Mouse (Mus musculus) embryonic fibroblast, embryonic 13.5 days (primary cell): Measurements from ENCODE around the gene Suds3. TPM values are rescaled to one million over a fixed set of nuclear protein-coding genes. Genes with fewer than 3 reads are reported as not detected.

Experiments
- H3K27ac ChIP-seq: 2 replicates; pipeline ENCODE4 v1.5.1; 2012; ENCODE audit warnings: low read length, control low read depth, inconsistent platforms; ENCODE audit not compliant: insufficient read depth
- H3K4me1 ChIP-seq: 2 replicates; pipeline ENCODE4 v1.6.1; 2011; ENCODE audit warnings: low read length; ENCODE audit not compliant: control insufficient read depth, insufficient read depth
- H3K4me3 ChIP-seq: 2 replicates; pipeline ENCODE4 v1.5.1; 2011; ENCODE audit warnings: mild to moderate bottlenecking, control low read depth, low read length; ENCODE audit not compliant: insufficient read depth
- CTCF ChIP-seq: IDR thresholded peaks from 2 replicates; pipeline ENCODE4 v1.5.1; 2011; ENCODE audit warnings: mild to moderate bottlenecking, control low read depth, low read length, moderate library complexity, borderline replicate concordance; ENCODE audit not compliant: insufficient read depth
- POLR2A ChIP-seq: IDR thresholded peaks from 2 replicates; pipeline ENCODE4 v1.6.1; 2011; ENCODE audit warnings: low read depth, mild to moderate bottlenecking, control low read depth, low read length, moderate library complexity
- polyA plus RNA-seq: library from polyadenylated mRNA; stranded (reverse); fragments of >200 nt; gene quantifications from 2 replicates; pipeline ENCODE4 v1.2.4, GENCODE M21; 2011; ENCODE audit warnings: low read depth; ENCODE audit not compliant: missing spikeins, insufficient read length

The Suds3 gene
- polyA plus RNA-seq, 1 experiment, result 55.7 TPM

GRCm38 (mm10) chr5:117150068-117150467, 34.2 kb upstream of the Suds3 start:
- 0 out of 2 replicates have a peak, but pooled peaks cover 2% of the 10 kb centered on the region for H3K4me1 ChIP-seq
- no peak overlapping the region for H3K4me3 ChIP-seq
- no peak for TF ChIP-seq POLR2A
- no peak for TF ChIP-seq CTCF
- H3K27ac ChIP-seq, result no peak overlapping the region

- H3K27ac ChIP-seq, result no peak overlapping the region
- H3K4me1 ChIP-seq, result 0 out of 2 replicates have a peak, but pooled peaks cover 2% of the 10 kb centered on the region
These were observed 33.4 kb upstream of the Suds3 start for GRCm38 (mm10) chr5:117149054-117149942.

GRCm38 (mm10) chr5:117147187-117148095, 31.5 kb upstream of the Suds3 start:
- TF ChIP-seq CTCF, result no peak
- TF ChIP-seq POLR2A, result no peak
- Histone ChIP-seq H3K27ac (no peak overlapping the region), H3K4me3 (no peak overlapping the region), H3K4me1 (no peaks in the 10 kb centered on the region)

More at GRCm38 (mm10) chr5:117149054-117149942, 33.4 kb upstream of the Suds3 start:
- TF ChIP-seq POLR2A, result no peak
- no peak for TF ChIP-seq CTCF
- H3K4me3 ChIP-seq, result no peak overlapping the region

- Histone ChIP-seq H3K27ac (no peak overlapping the region), H3K4me3 (no peak overlapping the region)
- TF ChIP-seq CTCF, result no peak
- TF ChIP-seq POLR2A, result no peak
These were observed 30.3 kb upstream of the Suds3 start for GRCm38 (mm10) chr5:117146165-117146564.

GRCm38 (mm10) chr5:117143721-117144135, 27.8 kb upstream of the Suds3 start:
- no peak overlapping the region for H3K27ac ChIP-seq
- H3K4me1 ChIP-seq, result peaks cover 2% of the 10 kb centered on the region; the same call in 1 of the 2 replicates
- peak; percentile 92 for TF ChIP-seq CTCF
- no peak for TF ChIP-seq POLR2A
- no peak overlapping the region for H3K4me3 ChIP-seq

More at GRCm38 (mm10) chr5:117146165-117146564, 30.3 kb upstream of the Suds3 start:
- H3K4me1 ChIP-seq, result no peaks in the 10 kb centered on the region

GRCm38 (mm10) chr5:117140374-117140773, 24.5 kb upstream of the Suds3 start:
- no peak overlapping the region for H3K27ac ChIP-seq
- peaks cover 9% of the 10 kb centered on the region for H3K4me1 ChIP-seq
- TF ChIP-seq CTCF (no peak), POLR2A (no peak)
- H3K4me3 ChIP-seq, result no peak overlapping the region

- TF ChIP-seq CTCF, result no peak
- TF ChIP-seq POLR2A, result no peak
- no peak overlapping the region for H3K4me3 ChIP-seq
- peaks cover 12% of the 10 kb centered on the region for H3K4me1 ChIP-seq
- no peak overlapping the region for H3K27ac ChIP-seq
These were observed 23.9 kb upstream of the Suds3 start for GRCm38 (mm10) chr5:117139822-117140221.

GRCm38 (mm10) chr5:117138295-117138988, 22.5 kb upstream of the Suds3 start:
- TF ChIP-seq CTCF (no peak), POLR2A (no peak)
- H3K27ac ChIP-seq, result no peak overlapping the region
- H3K4me3 ChIP-seq, result no peak overlapping the region
- peaks cover 20% of the 10 kb centered on the region for H3K4me1 ChIP-seq

- no peak overlapping the region for H3K4me3 ChIP-seq
- no peak for TF ChIP-seq CTCF
- no peak for TF ChIP-seq POLR2A
These were observed 21.7 kb upstream of the Suds3 start for GRCm38 (mm10) chr5:117137594-117137993.

More at GRCm38 (mm10) chr5:117137594-117137993, 21.7 kb upstream of the Suds3 start:
- H3K27ac ChIP-seq, result no peak overlapping the region
- peaks cover 20% of the 10 kb centered on the region for H3K4me1 ChIP-seq
